Mouse (Mus musculus): ENCODE measurements around the gene Sohlh1. TPM values are rescaled to one million over a fixed set of nuclear protein-coding genes. Genes with fewer than 3 reads are reported as not detected.

The Sohlh1 gene
- total RNA-seq, 1 experiment, result 0.22 TPM

DNA sequence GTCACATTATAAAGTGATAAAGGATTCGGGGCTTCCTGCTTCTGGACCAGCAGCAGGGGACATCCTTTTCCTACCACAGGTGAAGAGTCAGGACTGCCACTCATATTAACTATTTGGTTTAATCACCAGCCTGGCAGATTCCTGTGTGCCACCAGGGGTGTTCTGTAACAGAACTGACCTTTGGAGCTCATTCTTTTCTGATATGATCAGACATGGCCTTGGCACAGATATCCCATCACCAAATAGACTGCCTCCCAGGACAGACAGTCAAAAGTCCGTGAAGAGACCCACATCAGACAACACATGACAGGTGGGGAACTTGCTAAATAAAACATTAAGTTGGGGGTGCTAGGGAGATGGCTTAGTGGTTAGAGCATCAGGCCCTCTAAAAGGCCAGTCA, 35.3 kb downstream of the Sohlh1 start:
- in situ Hi-C loops (cut with MboI; ENCODE audit: low sequenced_read_pairs in 2 of 2, unreplicated experiment in 2 of 2), result no loop called here
- H3K4me3 ChIP-seq (ENCODE audit: insufficient read depth in 1 of 2, low read depth in 1 of 2, low read length in 2 of 2, poor library complexity in 1 of 2, severe bottlenecking in 1 of 2), result no peak overlapping the region
- H3K4me1 ChIP-seq (ENCODE audit: control insufficient read depth in 2 of 2, insufficient read depth in 2 of 2, low read length in 2 of 2, poor library complexity in 1 of 2), result no peaks in the 10 kb centered on the region
- no peak overlapping the region for H3K27ac ChIP-seq (ENCODE audit: insufficient read depth, low read depth, low read length, poor library complexity, severe bottlenecking)
- no peak for DNase-seq (ENCODE audit: low read depth, low spot score)
- H3K9ac ChIP-seq (ENCODE audit: insufficient read depth, low read depth, low read length, poor library complexity, severe bottlenecking), result no peak overlapping the region
- H3K9me3 ChIP-seq (ENCODE audit: control insufficient read depth, insufficient read depth, low read depth, low read length), result no peaks in the 10 kb centered on the region
- TF ChIP-seq MAFK (IDR thresholded peaks at IDR 0.05; ENCODE audit: insufficient read depth, low read depth, low read length), result no peak
- no peak for TF ChIP-seq CHD2 (IDR thresholded peaks at IDR 0.05; ENCODE audit: low read depth, low read length)
- no peak for TF ChIP-seq HCFC1 (IDR thresholded peaks at IDR 0.05; ENCODE audit: borderline replicate concordance, insufficient read depth, low read length)
- no peak for TF ChIP-seq ZC3H11A (IDR thresholded peaks at IDR 0.05; ENCODE audit: borderline replicate concordance, low read depth, low read length)
- no peaks in the 10 kb centered on the region for H3K36me3 ChIP-seq (ENCODE audit: control insufficient read depth, insufficient read depth, low read length, poor library complexity, severe bottlenecking)

- Histone ChIP-seq H3K4me1 (ENCODE audit: control insufficient read depth in 2 of 2, insufficient read depth in 2 of 2, low read length in 2 of 2, poor library complexity in 1 of 2) (no peaks in the 10 kb centered on the region), H3K36me3 (ENCODE audit: control insufficient read depth, insufficient read depth, low read length, poor library complexity, severe bottlenecking) (no peaks in the 10 kb centered on the region), H3K27ac (ENCODE audit: insufficient read depth, low read depth, low read length, poor library complexity, severe bottlenecking) (no peak overlapping the region), H3K9ac (ENCODE audit: insufficient read depth, low read depth, low read length, poor library complexity, severe bottlenecking) (no peak overlapping the region), H3K4me3 (ENCODE audit: insufficient read depth in 1 of 2, low read depth in 1 of 2, low read length in 2 of 2, poor library complexity in 1 of 2, severe bottlenecking in 1 of 2) (no peak overlapping the region), H3K9me3 (ENCODE audit: control insufficient read depth, insufficient read depth, low read depth, low read length) (no peaks in the 10 kb centered on the region)
- DNase-seq (ENCODE audit: low read depth, low spot score), result no peak
- TF ChIP-seq MAFK (IDR thresholded peaks at IDR 0.05; ENCODE audit: insufficient read depth, low read depth, low read length) (no peak), CHD2 (IDR thresholded peaks at IDR 0.05; ENCODE audit: low read depth, low read length) (no peak), ZC3H11A (IDR thresholded peaks at IDR 0.05; ENCODE audit: borderline replicate concordance, low read depth, low read length) (no peak), HCFC1 (IDR thresholded peaks at IDR 0.05; ENCODE audit: borderline replicate concordance, insufficient read depth, low read length) (no peak), ZNF384 (IDR thresholded peaks at IDR 0.05; ENCODE audit: low read depth, low read length) (no peak)
- in situ Hi-C loops (cut with MboI; ENCODE audit: low sequenced_read_pairs in 2 of 2, unreplicated experiment in 2 of 2), result no loop called here
These were observed 49.0 kb downstream of the Sohlh1 start for GRCm38 (mm10) chr2:25798065-25798464.

DNA sequence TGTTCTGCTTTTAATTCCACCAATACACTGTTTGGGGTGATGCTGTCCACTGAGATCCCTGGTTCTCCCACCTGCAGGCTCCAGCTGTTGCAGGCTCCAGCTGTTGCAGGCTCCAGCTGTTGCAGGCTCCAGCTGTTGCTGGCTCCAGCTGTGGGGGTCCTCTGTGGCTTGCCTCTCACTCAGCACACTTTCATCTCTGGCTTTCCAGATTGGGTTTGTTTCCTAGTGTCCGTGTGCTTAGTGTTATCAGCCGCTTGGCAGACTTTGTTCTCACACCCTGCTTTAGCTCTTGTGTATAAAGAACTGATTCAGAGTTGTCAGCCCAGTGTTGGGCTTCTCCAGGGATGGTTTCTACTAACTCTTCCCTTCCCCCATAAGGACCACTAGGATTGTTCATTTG, 49.4 kb downstream of the Sohlh1 start:
- H3K36me3 ChIP-seq (ENCODE audit: control insufficient read depth, insufficient read depth, low read length, poor library complexity, severe bottlenecking), result no peaks in the 10 kb centered on the region
- no peak overlapping the region for H3K9ac ChIP-seq (ENCODE audit: insufficient read depth, low read depth, low read length, poor library complexity, severe bottlenecking)
- H3K9me3 ChIP-seq (ENCODE audit: control insufficient read depth, insufficient read depth, low read depth, low read length), result no peaks in the 10 kb centered on the region
- H3K4me3 ChIP-seq (ENCODE audit: insufficient read depth in 1 of 2, low read depth in 1 of 2, low read length in 2 of 2, poor library complexity in 1 of 2, severe bottlenecking in 1 of 2), result no peak overlapping the region
- TF ChIP-seq ZNF384 (IDR thresholded peaks at IDR 0.05; ENCODE audit: low read depth, low read length) (no peak), HCFC1 (IDR thresholded peaks at IDR 0.05; ENCODE audit: borderline replicate concordance, insufficient read depth, low read length) (no peak), ZC3H11A (IDR thresholded peaks at IDR 0.05; ENCODE audit: borderline replicate concordance, low read depth, low read length) (no peak)
- in situ Hi-C loops (cut with MboI; ENCODE audit: low sequenced_read_pairs in 2 of 2, unreplicated experiment in 2 of 2), result no loop called here
- no peak overlapping the region for H3K27ac ChIP-seq (ENCODE audit: insufficient read depth, low read depth, low read length, poor library complexity, severe bottlenecking)
- H3K4me1 ChIP-seq (ENCODE audit: control insufficient read depth in 2 of 2, insufficient read depth in 2 of 2, low read length in 2 of 2, poor library complexity in 1 of 2), result no peaks in the 10 kb centered on the region
- no peak for DNase-seq (ENCODE audit: low read depth, low spot score)

Other genes starting within 250 kb of the Sohlh1 start
- gene Rabl6, start 238.7 kb downstream of the Sohlh1 start, total RNA-seq (2012; rRNA removed), result 45.8 and 62.1 TPM in 2 replicates
- gene Ccdc183, start 229.6 kb downstream of the Sohlh1 start, total RNA-seq (2012; rRNA removed), result 0.04 TPM in 1 of 2 replicates, not detected in the other
- 6.7 and 10.9 TPM in 2 replicates for gene Tmem141, start 225.2 kb downstream of the Sohlh1 start, total RNA-seq (2012; rRNA removed)
- not detected in 2 replicates for gene Fcna, start 219.2 kb downstream of the Sohlh1 start, total RNA-seq (2012; rRNA removed)
- gene Lcn8, start 194.1 kb downstream of the Sohlh1 start, total RNA-seq (2012; rRNA removed), result not detected in 2 replicates
- gene Lcn5, start 189.3 kb downstream of the Sohlh1 start, total RNA-seq (2012; rRNA removed), result not detected in 2 replicates
- gene Lcn6, start 170.5 kb downstream of the Sohlh1 start, total RNA-seq (2012; rRNA removed), result not detected in 2 replicates
- not detected in 2 replicates for gene Lcn10, start 164.5 kb downstream of the Sohlh1 start, total RNA-seq (2012; rRNA removed)
- not detected in 2 replicates for gene Obp2a, start 147.2 kb downstream of the Sohlh1 start, total RNA-seq (2012; rRNA removed)
- gene Bmyc, start 140.5 kb downstream of the Sohlh1 start, total RNA-seq (2012; rRNA removed), result 8.2 and 13.0 TPM in 2 replicates
- gene Obp2b, start 110.2 kb downstream of the Sohlh1 start, total RNA-seq (2012; rRNA removed), result not detected in 2 replicates
- not detected in 2 replicates for gene Lcn3, start 81.7 kb downstream of the Sohlh1 start, total RNA-seq (2012; rRNA removed)
- gene Lcn11, start 70.2 kb downstream of the Sohlh1 start, total RNA-seq (2012; rRNA removed), result not detected in 2 replicates
- not detected in 2 replicates for gene Gm13539, start 65.0 kb downstream of the Sohlh1 start, total RNA-seq (2012; rRNA removed)
- gene Glt6d1, start 31.4 kb downstream of the Sohlh1 start, total RNA-seq (2012; rRNA removed), result not detected in 2 replicates
- not detected in 2 replicates for gene Lcn9, start 24.1 kb downstream of the Sohlh1 start, total RNA-seq (2012; rRNA removed)
- gene Kcnt1, start 16.5 kb upstream of the Sohlh1 start, total RNA-seq (2012; rRNA removed), result 2.0 and 3.0 TPM in 2 replicates
- 37.2 and 39.7 TPM in 2 replicates for gene Camsap1, start 136.0 kb upstream of the Sohlh1 start, total RNA-seq (2012; rRNA removed)
- 88.4 and 93.3 TPM in 2 replicates for gene Ubac1, start 174.5 kb upstream of the Sohlh1 start, total RNA-seq (2012; rRNA removed)

All from ES-E14 (cell line).